Mouse (Mus musculus) liver, embryonic 14.5 days (tissue): Measurements from ENCODE around the gene Prx.

Experiments
- CTCF ChIP-seq: IDR thresholded peaks from 2 replicates; pipeline ENCODE4 v1.5.1; 2016; ENCODE audit warnings: antibody characterized with exemption, low read depth, control low read depth
- EP300 ChIP-seq: IDR thresholded peaks from 2 replicates; pipeline ENCODE4 v1.6.1; 2016; ENCODE audit warnings: antibody characterized with exemption, low read depth

DNA sequence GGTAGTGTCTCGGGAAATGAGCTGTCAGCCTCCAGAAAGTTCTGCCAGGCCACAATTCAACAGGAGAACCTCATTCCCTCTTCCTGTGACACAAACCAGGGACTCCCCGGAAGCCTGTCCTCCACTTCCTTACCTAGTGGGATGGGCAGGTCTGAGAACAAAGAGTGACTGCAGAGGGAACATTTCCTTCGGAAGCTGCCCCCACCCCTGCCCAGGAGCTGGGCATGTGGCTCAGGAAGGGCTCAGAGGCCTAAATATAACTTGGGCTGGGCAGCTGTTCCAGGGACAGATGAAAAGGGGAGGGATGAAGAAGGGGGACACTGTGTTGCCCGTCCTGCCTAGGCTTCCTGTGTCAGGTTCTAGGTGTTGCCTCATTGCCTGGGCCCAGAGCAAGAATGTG is 2.5 kb downstream of the Prx start:
- TF ChIP-seq CTCF (no peak), EP300 (no peak)
